Mouse (Mus musculus) small intestine, adult 2 months (tissue): ENCODE measurements around the gene Cdc45.

Experiments used
- CTCF ChIP-seq: fragments of 200-500 bp; IDR thresholded peaks from 2 replicates; pipeline ENCODE4 v1.5.1; 2012; ENCODE audit warnings: low read depth, mild to moderate bottlenecking, control low read depth, inconsistent platforms, low read length, moderate library complexity, mixed read lengths; ENCODE audit not compliant: insufficient replicate concordance, insufficient read length; ENCODE audit errors: extremely low read depth
- POLR2A ChIP-seq: fragments of 200-500 bp; IDR thresholded peaks from 2 replicates; pipeline ENCODE4 v1.6.1; 2012; ENCODE audit warnings: low read depth, mild to moderate bottlenecking, control low read depth, inconsistent platforms, low read length, moderate library complexity

- TF ChIP-seq CTCF, result no peak
- no peak for TF ChIP-seq POLR2A
These were observed 60.7 kb downstream of the Cdc45 start for GRCm38 (mm10) chr16:18751101-18751500.
